Mouse (Mus musculus): Measurements from ENCODE around the gene Cdh19. TPM values are rescaled to one million over a fixed set of nuclear protein-coding genes. Genes with fewer than 3 reads are reported as not detected.

Gene Cdh19
- under 1 TPM; 0.34 to 0.41 TPM for total RNA-seq (2021)

DNA sequence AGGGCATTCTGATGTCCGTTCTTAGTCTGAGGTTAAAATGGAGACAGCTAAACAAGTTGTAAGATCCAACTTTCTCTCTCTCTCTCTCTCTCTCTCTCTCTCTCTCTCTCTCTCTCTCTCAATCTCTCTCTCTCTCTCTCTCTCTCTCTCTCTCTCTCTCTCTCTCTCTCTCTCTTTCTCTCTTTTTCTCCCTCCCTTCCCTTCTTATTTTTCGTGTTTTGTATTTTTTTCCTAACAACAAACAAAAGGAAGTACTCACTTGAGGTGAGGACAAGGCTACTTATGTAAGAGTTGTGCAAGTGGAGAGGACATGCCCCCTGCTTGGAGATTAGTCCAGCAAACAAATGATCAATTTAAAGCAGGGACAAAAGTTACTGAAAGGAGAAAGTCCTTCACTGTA, at the start of gene Cdh19:
Gene Cdh19 (minus strand): TSS at position 101 of the 400 bp plus-strand sequence.
- no peak for DNase-seq

DNA sequence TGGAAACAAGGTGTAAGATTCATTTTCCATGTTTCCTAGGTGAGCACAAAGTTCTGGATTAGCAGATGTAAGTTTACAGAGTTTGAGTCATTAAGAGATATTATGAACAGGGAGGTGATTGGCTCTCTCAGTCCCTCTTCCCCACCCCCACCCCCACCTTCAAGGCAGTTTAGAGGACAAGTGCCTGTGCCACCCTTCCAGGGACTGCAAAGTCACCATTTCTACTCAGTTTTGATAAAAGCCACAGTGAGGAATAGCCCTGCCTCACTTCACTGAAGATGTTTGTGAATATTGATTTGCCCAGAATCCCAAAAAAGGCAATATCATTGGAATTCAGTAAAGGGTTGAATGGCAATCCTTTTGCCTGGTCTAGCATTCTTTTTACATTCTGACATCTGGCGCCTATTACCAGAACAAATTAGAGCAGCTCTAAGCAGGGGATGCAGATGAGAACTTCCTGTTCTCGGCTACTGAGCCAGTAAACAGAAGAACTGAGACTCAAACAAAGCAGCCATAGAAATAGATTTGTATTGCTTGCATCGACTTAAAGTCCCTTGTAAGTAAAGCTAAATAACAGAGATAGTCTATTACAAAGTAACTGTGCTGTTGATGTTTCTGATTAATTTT, 43.2 kb upstream of the Cdh19 start:
- DNase-seq = no peak

DNA sequence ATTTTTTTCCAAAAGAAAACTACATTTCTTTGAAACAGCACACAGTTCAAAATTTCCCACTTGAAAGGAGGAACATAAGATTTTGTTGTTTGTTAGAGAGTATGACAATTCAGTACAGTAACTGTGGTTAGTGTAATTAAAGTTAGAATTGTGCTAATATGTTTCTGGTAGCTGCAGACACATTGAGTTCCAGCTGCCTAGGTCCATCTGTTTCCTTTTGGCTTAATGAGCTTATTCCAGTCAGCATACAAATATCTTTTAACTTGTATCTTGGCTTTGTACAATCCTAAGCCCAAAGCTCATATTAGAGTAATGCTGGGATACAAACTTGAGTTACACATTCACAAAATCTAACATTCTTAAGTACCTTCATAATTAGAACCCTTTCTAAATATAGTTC, 40.3 kb upstream of the Cdh19 start:
- no peak for DNase-seq

DNA sequence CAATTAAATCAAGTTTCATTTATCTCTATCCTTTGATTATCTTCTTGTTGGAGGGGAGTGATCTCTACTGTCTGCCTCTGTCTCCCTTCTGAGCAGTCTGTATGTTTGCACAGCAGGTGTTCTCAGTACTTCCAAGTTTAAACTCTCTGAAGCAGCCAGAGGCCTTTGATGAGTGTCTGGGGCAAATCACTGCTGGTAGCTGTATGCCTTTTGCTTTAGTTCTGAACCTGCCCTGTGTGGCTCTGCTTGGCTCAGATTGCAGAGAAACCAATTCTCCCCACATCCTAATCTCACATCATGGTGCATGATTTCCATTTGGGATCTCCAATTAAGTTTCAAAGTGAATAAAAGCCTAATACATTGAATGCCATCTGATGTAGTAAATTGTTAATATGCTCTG, 12.4 kb upstream of the Cdh19 start:
- DNase-seq = no peak

DNA sequence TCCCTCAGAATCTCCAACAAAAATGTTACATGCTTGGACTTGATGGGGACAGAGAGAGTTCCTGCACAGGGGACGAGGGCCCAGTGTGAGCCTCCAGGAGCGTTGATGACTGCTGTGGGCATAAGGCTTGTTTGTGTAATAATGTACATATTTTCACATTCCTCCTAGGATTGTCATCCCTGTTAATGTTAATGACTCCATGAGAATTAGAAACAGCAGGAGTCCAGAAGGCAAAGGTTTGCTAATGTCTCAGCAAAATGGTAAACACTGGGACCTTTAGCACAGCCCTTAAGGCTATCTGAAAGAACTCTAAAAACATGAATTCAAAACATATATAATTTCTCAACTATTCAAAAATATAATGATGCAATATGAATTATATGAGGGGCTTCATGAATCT, 8.2 kb downstream of the Cdh19 start:
- no peak for DNase-seq

DNA sequence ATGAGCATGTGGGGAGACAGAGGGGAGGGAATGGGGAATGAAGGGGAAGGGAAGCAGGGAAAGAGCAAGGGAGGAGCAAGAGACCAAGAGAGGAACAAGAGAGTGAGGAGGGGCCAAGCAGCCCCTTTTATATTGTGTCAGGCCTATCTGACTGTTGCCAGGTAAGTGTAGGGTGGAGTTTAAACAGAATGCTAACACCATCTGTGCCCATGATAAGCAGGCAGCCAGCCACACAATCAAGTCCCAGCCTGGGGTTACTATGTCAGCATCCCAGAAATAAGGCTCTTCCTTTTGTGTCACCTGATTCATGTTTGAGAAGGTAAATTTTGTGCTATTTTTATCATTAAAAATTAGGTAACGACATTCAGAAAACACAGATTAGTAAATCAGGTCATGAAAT, 67.6 kb downstream of the Cdh19 start:
- DNase-seq = no peak

DNA sequence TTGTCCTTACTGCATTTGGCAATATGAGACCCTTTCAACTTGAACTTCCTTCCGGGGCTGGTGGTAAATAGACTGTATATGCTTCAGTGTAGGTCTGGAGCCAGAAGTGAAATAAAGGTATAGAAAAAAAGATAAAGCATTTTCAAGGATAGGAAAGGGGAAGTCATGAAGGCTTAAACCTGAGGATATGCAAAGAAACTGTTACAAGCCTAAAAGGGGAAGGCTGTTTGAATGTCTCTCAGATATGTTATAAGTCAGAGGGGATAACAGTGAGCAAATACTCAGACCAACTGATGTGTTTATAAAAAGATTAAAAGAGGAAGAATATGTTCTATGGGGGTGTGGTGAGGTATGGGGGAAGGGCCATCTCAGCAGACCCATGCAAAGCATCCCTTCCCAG, 68.2 kb downstream of the Cdh19 start:
- no peak for DNase-seq

DNA sequence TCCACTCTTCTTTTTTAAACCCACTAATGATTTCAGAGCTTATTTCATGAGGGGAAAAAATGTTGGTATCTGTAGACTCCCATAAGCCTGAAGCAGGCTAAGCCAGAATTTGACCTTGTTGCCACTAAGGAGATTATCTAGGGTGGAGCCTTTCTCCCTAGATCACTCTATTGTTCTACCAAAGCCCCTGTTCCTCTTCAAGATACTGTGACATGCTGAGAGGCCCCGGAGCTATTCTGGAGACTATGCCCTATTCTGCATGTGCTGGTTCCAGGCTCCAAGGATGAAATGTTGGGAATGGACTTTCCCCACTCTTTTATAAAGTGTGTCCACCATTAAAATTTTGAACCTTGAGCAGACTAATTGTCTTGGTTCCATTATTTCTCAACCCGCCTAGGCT, 73.1 kb downstream of the Cdh19 start:
- no peak for DNase-seq
